Mouse (Mus musculus) small intestine, adult 10 weeks (tissue): ENCODE data around the gene Hells. TPM values are rescaled to one million over a fixed set of nuclear protein-coding genes. Genes with fewer than 3 reads are reported as not detected.

Experiments
- polyA plus RNA-seq: library from polyadenylated mRNA; stranded (reverse); fragments of 350-450 nt; fragmentation: Illumina TruSeq; extraction: RNeasy Lipid Tissue Mini Kit (QIAGEN cat#74804); gene quantifications from one replicate; pipeline ENCODE4 v1.2.3, GENCODE M21; 2014; ENCODE audit warnings: low replicate concordance

The Hells gene
- polyA plus RNA-seq = 44.3 TPM

DNA sequence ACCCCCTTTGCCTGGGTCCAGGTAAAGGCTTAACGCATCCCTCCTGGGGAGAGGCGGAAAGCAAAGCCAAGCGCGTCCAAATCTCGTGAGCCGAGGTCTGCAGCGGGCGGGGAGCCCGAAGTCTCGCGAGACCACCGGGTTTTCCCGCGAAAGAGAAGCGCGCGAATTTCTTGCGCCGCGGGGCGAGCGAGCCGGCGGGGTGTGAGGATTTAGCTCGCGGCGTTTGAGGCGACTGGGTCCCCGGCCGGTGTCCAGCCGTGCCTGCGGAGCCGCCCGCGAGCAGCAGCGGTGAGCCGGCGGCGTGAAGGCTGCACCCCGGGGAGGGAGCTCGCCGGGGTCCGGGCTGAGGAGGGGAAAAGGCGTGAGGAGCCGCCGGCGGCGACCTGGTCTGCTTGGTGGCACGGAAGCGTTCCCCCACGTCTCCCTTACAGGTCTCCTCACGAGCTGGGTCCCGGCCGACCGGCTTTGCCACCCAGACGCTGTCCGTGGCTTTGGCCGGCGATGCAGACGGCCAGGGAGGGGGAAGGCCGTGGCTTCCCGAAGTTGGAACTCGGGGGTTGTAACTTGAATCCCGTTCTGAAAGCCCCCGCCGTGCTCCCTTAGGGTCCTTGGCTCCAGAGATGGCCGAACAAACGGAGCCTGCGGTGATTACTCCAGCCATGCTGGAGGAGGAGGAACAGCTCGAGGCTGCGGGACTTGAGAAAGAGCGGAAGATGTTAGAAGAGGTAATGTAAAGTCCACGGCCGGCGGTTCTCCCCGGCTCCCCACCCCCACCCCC lies at the start of gene Hells:
Hells (plus strand) TSS at position 128 of the 778 bp plus-strand sequence.

DNA sequence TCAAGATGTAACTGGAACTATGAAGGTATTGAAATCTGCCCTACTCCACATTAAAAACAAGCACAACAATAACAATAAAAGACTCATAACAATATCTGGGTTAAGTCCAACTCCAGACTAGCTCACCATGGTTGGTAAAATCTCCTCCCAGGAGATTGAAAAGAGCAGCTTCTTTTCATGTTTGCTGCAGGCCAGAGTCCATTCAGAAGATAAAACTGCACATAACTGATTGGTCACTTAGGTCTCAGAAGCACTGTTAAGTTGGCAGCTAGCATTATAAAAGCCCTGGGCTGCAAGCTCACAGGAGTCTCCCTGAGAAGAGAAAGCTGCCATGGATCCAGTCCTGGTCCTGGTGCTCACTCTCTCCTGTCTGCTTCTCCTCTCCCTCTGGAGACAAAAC lies 76.0 kb downstream of the Hells start, which contains the start of gene Cyp2c55:
Cyp2c55 (plus strand) TSS at position 305 of the 400 bp plus-strand sequence.

Other genes starting within 250 kb of the Hells start
- gene Noc3l, start 111.7 kb upstream of the Hells start, polyA plus RNA-seq = 10.3 TPM
- gene Tbc1d12, start 94.3 kb upstream of the Hells start, polyA plus RNA-seq = 17.7 TPM
- 1,192 TPM for gene Cyp2c55, start 76.1 kb downstream of the Hells start, polyA plus RNA-seq
- 2,343 TPM for gene Cyp2c65, start 130.1 kb downstream of the Hells start, polyA plus RNA-seq
- gene Cyp2c66, start 183.0 kb downstream of the Hells start, polyA plus RNA-seq = 1,804 TPM